Mouse (Mus musculus) central nervous system, embryonic 18 days (tissue): ENCODE results near the gene Ddx27. TPM values are rescaled to one million over a fixed set of nuclear protein-coding genes. Genes with fewer than 3 reads are reported as not detected.

Source experiments
- polyA plus RNA-seq: library from polyadenylated mRNA; depleted of rRNA; stranded (reverse); fragments of >200 nt; gene quantifications from 2 replicates; pipeline ENCODE4 v1.2.3, GENCODE M21; 2012; rRNA removed

Ddx27 gene
- 37.6 and 37.8 TPM in 2 replicates for polyA plus RNA-seq

DNA sequence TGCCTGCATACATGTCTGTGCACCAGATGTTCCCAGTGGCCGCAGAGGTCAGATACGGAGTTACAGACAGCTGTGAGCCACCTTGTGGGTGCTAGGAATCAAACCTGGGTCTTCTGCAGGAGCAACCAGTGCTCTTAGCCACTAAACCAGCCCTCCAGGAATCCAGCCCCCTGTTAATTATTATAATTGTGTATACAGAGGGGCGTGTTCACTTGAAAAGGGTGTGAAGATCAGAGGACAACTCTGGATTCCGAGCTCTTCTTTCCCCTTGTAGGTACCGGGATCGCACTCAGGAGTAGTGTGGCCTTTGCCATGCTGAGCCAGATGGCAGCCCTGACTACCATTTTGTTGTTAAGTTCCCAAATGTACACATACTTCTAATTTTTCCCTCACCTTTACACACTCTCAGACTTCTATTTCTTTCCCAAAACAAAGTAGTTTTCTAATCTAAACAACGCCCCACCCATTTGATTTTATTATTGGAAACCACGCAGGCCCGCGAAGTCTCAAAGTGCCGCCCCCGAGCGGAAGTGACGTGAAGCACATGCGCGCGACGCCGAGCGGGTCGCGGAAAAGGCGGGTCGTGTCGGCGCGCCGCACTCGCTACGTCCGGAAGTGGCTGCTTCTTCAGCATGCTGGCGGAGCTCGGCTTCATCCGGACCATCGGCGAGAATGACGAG is at the start of gene Ddx27:
Gene Ddx27, plus strand, starts transcription at position 492 of the 680 bp plus-strand sequence.

DNA sequence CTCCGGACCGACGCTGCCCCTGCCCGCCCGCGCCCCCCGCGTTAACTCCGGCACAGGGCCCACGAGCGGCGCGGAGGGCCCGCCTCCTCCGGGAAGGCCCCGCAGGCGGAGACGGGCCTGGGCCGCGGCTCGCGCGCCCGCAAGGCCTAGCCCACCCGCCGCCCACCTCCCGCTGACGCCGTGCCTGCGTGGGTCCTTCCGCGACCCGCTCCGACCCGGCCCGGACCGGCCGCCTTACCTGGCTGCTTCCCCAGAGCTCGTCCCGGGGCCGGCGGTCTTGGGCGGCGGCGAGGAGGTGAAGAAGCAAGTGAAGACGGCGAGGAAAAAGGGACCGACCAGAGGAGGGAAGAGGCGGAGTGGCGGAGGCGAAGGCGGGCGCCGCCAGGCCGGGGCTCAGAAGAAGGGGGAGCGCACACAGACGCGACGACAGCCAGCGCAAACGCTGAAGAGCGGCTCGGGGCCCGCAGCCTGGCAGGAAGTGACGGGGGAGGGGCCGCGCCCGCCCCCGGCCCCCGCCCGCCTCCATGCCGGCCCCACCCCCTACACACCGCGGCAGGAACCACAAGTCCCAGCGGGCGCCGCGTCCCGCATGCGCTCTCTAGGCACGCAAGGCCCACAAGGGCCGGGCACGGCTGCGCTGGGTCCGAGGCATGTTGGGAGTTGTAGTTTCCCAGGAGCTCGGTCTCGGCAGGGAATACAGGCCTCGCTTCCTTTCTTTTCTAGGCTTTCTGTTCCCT is 19.0 kb upstream of the Ddx27 start, which contains the start of gene Stau1:
Gene Stau1, minus strand, starts transcription at position 504 of the 737 bp plus-strand sequence.

DNA sequence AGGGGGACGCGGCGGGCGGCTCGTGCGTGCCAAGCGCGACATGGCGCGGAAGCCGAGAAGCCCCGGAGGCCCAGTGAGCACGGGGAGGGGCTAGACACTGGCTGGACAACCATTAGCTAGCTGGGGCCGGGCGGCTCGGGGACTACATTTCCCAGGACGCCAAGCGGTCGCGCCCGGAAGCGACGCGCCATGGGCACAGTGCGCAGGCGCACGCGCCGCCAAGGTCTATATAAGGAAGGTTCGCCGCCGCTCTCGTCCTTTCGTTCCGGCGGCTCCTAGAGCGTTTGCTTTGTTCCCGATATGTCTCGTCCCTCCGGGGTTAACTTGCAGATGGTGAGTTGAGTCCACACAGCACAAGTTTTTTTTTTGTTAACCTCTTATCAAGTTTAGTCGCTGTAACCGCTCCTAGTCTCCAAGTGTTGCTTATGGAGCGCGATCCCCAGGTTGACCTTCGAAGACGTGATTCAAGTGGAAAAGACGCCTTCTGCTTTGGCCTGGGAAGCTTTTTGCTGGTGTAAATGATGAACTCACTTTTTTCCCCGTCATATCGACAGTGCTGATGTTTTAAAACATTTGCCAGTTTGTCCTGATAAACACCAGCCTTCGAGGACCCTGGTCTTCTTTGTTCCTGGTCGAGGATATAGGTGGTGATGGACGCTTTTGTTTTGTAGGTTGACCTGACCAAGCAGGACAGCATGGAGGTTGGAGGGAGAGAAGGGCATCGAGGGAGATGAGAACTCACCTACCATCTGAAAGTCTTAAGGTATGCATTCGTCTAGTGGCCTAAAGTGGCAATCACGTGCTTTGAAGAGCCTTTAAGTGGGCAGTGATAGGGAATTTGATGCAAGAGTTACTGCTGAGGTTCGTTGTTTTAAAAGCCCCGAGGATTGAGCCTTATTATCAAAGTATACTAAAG is 48.2 kb downstream of the Ddx27 start, which contains the start of gene Znfx1:
Gene Znfx1, minus strand, starts transcription at position 51 of the 916 bp plus-strand sequence.

Other genes with a start within 250 kb of the Ddx27 start
- gene Trp53rkb, start 222.7 kb upstream of the Ddx27 start, polyA plus RNA-seq = 10.3 and 11.1 TPM in 2 replicates
- 12.0 and 12.1 TPM in 2 replicates for gene Arfgef2, start 209.6 kb upstream of the Ddx27 start, polyA plus RNA-seq
- gene Cse1l, start 109.2 kb upstream of the Ddx27 start, polyA plus RNA-seq = 66.2 and 70.1 TPM in 2 replicates
- 63.2 and 70.0 TPM in 2 replicates for gene Stau1, start 18.9 kb upstream of the Ddx27 start, polyA plus RNA-seq
- gene Znfx1, start 47.8 kb downstream of the Ddx27 start, polyA plus RNA-seq = 11.9 and 12.9 TPM in 2 replicates
- gene Kcnb1, start 175.0 kb downstream of the Ddx27 start, polyA plus RNA-seq = 8.2 and 9.4 TPM in 2 replicates
- gene Ptgis, start 225.4 kb downstream of the Ddx27 start, polyA plus RNA-seq = 3.5 and 4.7 TPM in 2 replicates